Comparison of ENCODE assay signal across 9 mouse cellular contexts in genomic region chr8:103873598-103874502, GRCm38 (mm10).
DNase-seq lines count a peak whose midpoint lies in the region; ATAC-seq and TF ChIP-seq lines count a peak whose summit lies in the region.
"Had no signal": no experiment of that assay in that cellular context is flagged by ENCODE, and none has a peak within 500 bp of the region (broad histone marks: within the 10 kb centered on the region; RNA-seq: fewer than 3 reads in every experiment).

No protein-coding gene starts in this region.

- no peaks in the 10 kb centered on the region for H3K36me3 ChIP-seq in ES-E14 (ENCODE audit: control insufficient read depth, insufficient read depth, low read length, poor library complexity, severe bottlenecking)
- H3K36me3 ChIP-seq in forebrain, embryonic 16.5 days (ENCODE audit: control insufficient read depth, insufficient read depth) = no peaks in the 10 kb centered on the region
- no peaks in the 10 kb centered on the region for H3K36me3 ChIP-seq in intestine, embryonic 14.5 days (ENCODE audit: control insufficient read depth, insufficient read depth, low read length)
- H3K36me3 ChIP-seq: liver, embryonic 13.5 days had no signal

- no peak overlapping the region for H3K4me2 ChIP-seq in forebrain, embryonic 16.5 days (ENCODE audit: low read length)
- H3K4me2 ChIP-seq in intestine, embryonic 14.5 days (ENCODE audit: low read length) = no peak overlapping the region
- H3K4me2 ChIP-seq: liver, embryonic 13.5 days had no signal

- TF ChIP-seq CTCF in left cerebral cortex, adult 2 months (IDR thresholded peaks at IDR 0.05) = no peak

- in situ Hi-C loops in ES-E14 (cut with MboI; ENCODE audit: low sequenced_read_pairs in 2 of 2, unreplicated experiment in 2 of 2) = no loop called here

- peak; percentile 86 for ATAC-seq in forebrain, embryonic 16.5 days
- ATAC-seq in intestine, embryonic 14.5 days (replicated peaks; ENCODE audit: low FRiP score, low TSS enrichment, low read depth) = peak; percentile 61; the same call in 1 of the 2 replicates

- no peak overlapping the region for H3K9ac ChIP-seq in ES-E14 (ENCODE audit: insufficient read depth, low read depth, low read length, poor library complexity, severe bottlenecking)
- no peak overlapping the region; the same call in 1 of the 2 replicates for H3K9ac ChIP-seq in forebrain, embryonic 16.5 days (replicated peaks; ENCODE audit: low read depth, low read length)
- no peak overlapping the region for H3K9ac ChIP-seq in intestine, embryonic 14.5 days (ENCODE audit: low read length)
- H3K9ac ChIP-seq: liver, embryonic 13.5 days had no signal

- peaks cover 6% of the 10 kb centered on the region for H3K27me3 ChIP-seq in forebrain, embryonic 16.5 days (replicated peaks; ENCODE audit: control insufficient read depth, insufficient read depth, low read length)
- no peaks in the 10 kb centered on the region for H3K27me3 ChIP-seq in intestine, embryonic 14.5 days (replicated peaks; ENCODE audit: control insufficient read depth, insufficient read depth, low read length)
- H3K27me3 ChIP-seq: liver, embryonic 13.5 days had no signal

- no peak overlapping the region for H3K27ac ChIP-seq in ES-E14 (ENCODE audit: insufficient read depth, low read depth, low read length, poor library complexity, severe bottlenecking)
- 0 out of 2 replicates have a peak overlapping the region, but pooled peaks have one; percentile 7 for H3K27ac ChIP-seq in forebrain, embryonic 16.5 days (ENCODE audit: low read length)
- H3K27ac ChIP-seq in intestine, embryonic 14.5 days (ENCODE audit: low read depth) = no peak overlapping the region
- H3K27ac ChIP-seq in left cerebral cortex, adult 2 months = no peak overlapping the region
- H3K27ac ChIP-seq: liver, embryonic 13.5 days had no signal

- H3K4me3 ChIP-seq in ES-E14 (ENCODE audit: insufficient read depth in 1 of 2, low read depth in 1 of 2, low read length in 2 of 2, poor library complexity in 1 of 2, severe bottlenecking in 1 of 2) = no peak overlapping the region
- no peak overlapping the region for H3K4me3 ChIP-seq in forebrain, embryonic 16.5 days (replicated peaks; ENCODE audit: low read length)
- H3K4me3 ChIP-seq in intestine, embryonic 14.5 days (ENCODE audit: low read depth, low read length) = no peak overlapping the region
- H3K4me3 ChIP-seq in left cerebral cortex, adult 2 months = no peak overlapping the region
- H3K4me3 ChIP-seq: liver, embryonic 13.5 days had no signal

- intact Hi-C loops in left cerebral cortex, adult 2 months (cut with DNase I) = no loop called here

- H3K9me3 ChIP-seq in ES-E14 (ENCODE audit: control insufficient read depth, insufficient read depth, low read depth, low read length) = no peaks in the 10 kb centered on the region
- H3K9me3 ChIP-seq in forebrain, embryonic 16.5 days (ENCODE audit: control insufficient read depth, low read length) = no peaks in the 10 kb centered on the region
- no peaks in the 10 kb centered on the region for H3K9me3 ChIP-seq in intestine, embryonic 14.5 days (ENCODE audit: control insufficient read depth, low read length)
- H3K9me3 ChIP-seq: liver, embryonic 13.5 days had no signal

- peaks cover 3 to 6% of the 10 kb centered on the region in 2 experiments; a peak in 1 of 4 replicates for H3K4me1 ChIP-seq in ES-E14 (ENCODE audit: control insufficient read depth in 2 of 2, insufficient read depth in 2 of 2, low read length in 2 of 2, poor library complexity in 1 of 2)
- peaks cover 14% of the 10 kb centered on the region for H3K4me1 ChIP-seq in forebrain, embryonic 16.5 days (replicated peaks; ENCODE audit: control insufficient read depth, insufficient read depth, low read length)
- H3K4me1 ChIP-seq in intestine, embryonic 14.5 days (replicated peaks; ENCODE audit: control insufficient read depth, insufficient read depth, low read length) = peaks cover 7% of the 10 kb centered on the region; the same call in 1 of the 2 replicates
- H3K4me1 ChIP-seq: liver, embryonic 13.5 days had no signal

- WGBS in forebrain, embryonic 16.5 days = 20% methylated on average over 7 of the region's 7 CpGs
- WGBS in intestine, embryonic 14.5 days = 33% methylated on average over 7 of the region's 7 CpGs

- DNase-seq in ES-E14 (ENCODE audit: low read depth, low spot score) = peak; percentile 34
- DNase-seq in R1 (ENCODE audit: low read depth, low spot score) = peak; percentile 15
- DNase-seq in intestine, embryonic 14.5 days (ENCODE audit: low spot score) = peak; percentile 65
- peak; percentile 18 for DNase-seq in retina, embryonic 14.5 days (ENCODE audit: low spot score)
- DNase-seq in right cerebral cortex, adult 2 months (ENCODE audit: low spot score in 2 of 2) = no peak
- DNase-seq in left cerebral cortex, adult 2 months (ENCODE audit: extremely low spot score in 1 of 2, low spot score in 2 of 2) = no peak
- DNase-seq in layer of hippocampus, adult 9-10 months (ENCODE audit: low spot score) = no peak
- DNase-seq: liver, embryonic 13.5 days had no signal

TF ChIP-seq in ES-E14, 5 proteins besides CTCF, POLR2A, EP300 and RAD21:
- TF ChIP-seq CHD2 (IDR thresholded peaks at IDR 0.05; ENCODE audit: low read depth, low read length) (no peak), ZNF384 (IDR thresholded peaks at IDR 0.05; ENCODE audit: low read depth, low read length) (0 out of 2 replicates have a peak, but pooled peaks have one; percentile 57), MAFK (IDR thresholded peaks at IDR 0.05; ENCODE audit: insufficient read depth, low read depth, low read length) (no peak), HCFC1 (IDR thresholded peaks at IDR 0.05; ENCODE audit: borderline replicate concordance, insufficient read depth, low read length) (no peak), ZC3H11A (IDR thresholded peaks at IDR 0.05; ENCODE audit: borderline replicate concordance, low read depth, low read length) (no peak)

Comparison
In these comparisons a context has a peak if more than half of its experiments do, and no peak if none do; other contexts are left out.
1. DNase-seq: peak in ES-E14 (single experiment), R1 (single experiment), intestine, embryonic 14.5 days (single experiment) and retina, embryonic 14.5 days (single experiment); none in right cerebral cortex, adult 2 months (0 of 2), left cerebral cortex, adult 2 months (0 of 2) and layer of hippocampus, adult 9-10 months (single experiment).